Mouse (Mus musculus) intestine, embryonic 16.5 days (tissue): ENCODE measurements around the gene Cabp4. TPM values are rescaled to one million over a fixed set of nuclear protein-coding genes. Genes with fewer than 3 reads are reported as not detected.

Experiments used
- ATAC-seq: fragments of 200-750 bp; cut with Nextera tagmentation; 2 replicates; pipeline ENCODE4 v1.8.0; 2017; ENCODE audit warnings: moderate TSS enrichment, moderate library complexity
- H3K27ac ChIP-seq: fragments of 300-500 bp; sonication (generic); 2 replicates; pipeline ENCODE4 v1.5.1; 2014; ENCODE audit warnings: mild to moderate bottlenecking, low read length
- H3K27me3 ChIP-seq: fragments of 300-500 bp; sonication (generic); replicated peaks from 2 replicates; pipeline ENCODE4 v1.6.1; 2014; ENCODE audit warnings: low read length, control low read depth, mixed read lengths; ENCODE audit not compliant: control insufficient read depth, insufficient read depth
- H3K36me3 ChIP-seq: fragments of 300-500 bp; sonication (generic); 2 replicates; pipeline ENCODE4 v1.6.1; 2014; ENCODE audit warnings: low read length, control low read depth; ENCODE audit not compliant: control insufficient read depth, insufficient read depth
- H3K4me1 ChIP-seq: fragments of 300-500 bp; sonication (generic); 2 replicates; pipeline ENCODE4 v1.6.1; 2014; ENCODE audit warnings: low read length, control low read depth, mixed read lengths; ENCODE audit not compliant: control insufficient read depth, insufficient read depth
- H3K4me2 ChIP-seq: fragments of 300-500 bp; sonication (generic); 2 replicates; pipeline ENCODE4 v1.6.1; 2014; ENCODE audit warnings: low read depth, low read length, control low read depth
- H3K4me3 ChIP-seq: fragments of 300-500 bp; sonication (generic); 2 replicates; pipeline ENCODE4 v1.5.1; 2014; ENCODE audit warnings: mild to moderate bottlenecking, low read length
- H3K9ac ChIP-seq: fragments of 300-500 bp; sonication (generic); 2 replicates; pipeline ENCODE4 v1.6.1; 2014; ENCODE audit warnings: low read depth, low read length
- H3K9me3 ChIP-seq: fragments of 300-500 bp; sonication (generic); 2 replicates; pipeline ENCODE4 v1.6.1; 2016; ENCODE audit warnings: low read length, control low read depth; ENCODE audit not compliant: control insufficient read depth
- WGBS: fragments of 180-500 bp; shearing (Covaris S2); extraction: QIAGEN DNeasy Blood & Tissue Kit; methylation state at CpG from one replicate; pipeline ENCODE4 v1.1.7; 2014; 5-methylcytosine and 5-hydroxymethylcytosine counted together
- polyA plus RNA-seq: library from polyadenylated mRNA; unstranded; fragments of >200 nt; fragmentation: Nextera tagmentation; extraction: Ambion mirVana; gene quantifications from 2 replicates; pipeline ENCODE4 v1.2.1, GENCODE M21; 2015

Gene Cabp4
- polyA plus RNA-seq, 1 experiment from 2014 or later: 0.11 TPM

DNA sequence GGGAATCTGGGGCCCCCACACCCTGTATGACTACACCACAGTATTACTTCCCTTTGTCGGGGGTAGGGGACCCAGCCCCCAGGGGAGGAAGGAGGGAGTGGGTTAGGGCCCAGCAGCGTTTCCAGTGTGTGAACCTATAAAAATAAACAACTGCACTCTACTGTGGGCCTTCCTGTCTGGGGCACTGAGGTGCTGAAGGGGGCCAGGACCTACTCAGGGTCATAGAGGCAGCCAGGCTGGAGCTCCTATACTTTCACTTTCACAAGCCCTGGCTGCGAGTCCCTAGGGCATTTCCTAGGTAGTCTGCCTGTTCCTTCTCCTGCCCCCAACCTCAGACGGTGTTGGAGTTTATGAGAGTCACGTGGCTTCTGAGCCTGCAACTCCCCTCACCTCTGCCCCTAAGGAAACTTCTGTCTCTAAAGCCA, 30.0 kb downstream of the Cabp4 start:
- peak overlapping the region; percentile 15 for H3K4me3 ChIP-seq
- H3K27ac ChIP-seq: peak overlapping the region; percentile 95
- H3K9ac ChIP-seq: peak overlapping the region; percentile 59
- no peaks in the 10 kb centered on the region for H3K9me3 ChIP-seq
- no peaks in the 10 kb centered on the region for H3K27me3 ChIP-seq
- peak overlapping the region; percentile 33 for H3K4me2 ChIP-seq
- H3K4me1 ChIP-seq: peaks cover 23% of the 10 kb centered on the region
- peak; percentile 93 for ATAC-seq
- peaks cover 20% of the 10 kb centered on the region for H3K36me3 ChIP-seq
- 18% methylated on average over 5 of the region's 5 CpGs for WGBS

DNA sequence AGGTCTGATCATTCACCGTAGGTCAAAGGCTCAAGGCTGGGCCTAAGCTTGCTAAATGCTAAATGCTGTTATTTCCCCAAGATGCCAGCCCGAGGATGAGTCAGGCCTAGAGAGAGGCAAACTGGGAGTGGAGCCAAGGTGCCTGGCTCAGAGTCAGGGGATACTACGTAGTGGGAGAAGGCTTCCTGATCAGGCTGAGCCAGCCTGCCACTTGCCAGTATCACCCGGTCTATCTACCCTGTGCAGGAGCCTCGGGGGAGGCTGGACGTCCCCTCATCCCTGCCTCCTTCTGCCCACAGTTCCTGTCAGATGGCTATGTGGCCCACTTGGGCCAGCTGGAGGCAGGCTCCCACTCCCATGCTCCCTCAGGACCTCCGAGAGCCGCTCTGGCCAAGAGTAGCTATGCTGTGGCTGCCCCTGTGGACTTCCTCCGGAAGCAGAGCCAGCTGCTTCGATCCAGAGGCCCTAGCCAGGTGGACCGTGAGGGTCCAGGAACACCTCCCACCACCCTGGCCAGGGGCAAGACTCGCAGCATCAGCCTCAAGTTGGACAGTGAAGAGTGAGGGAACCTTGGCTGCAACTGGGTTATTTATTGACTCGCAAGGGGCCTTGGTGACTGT, 30.5 kb downstream of the Cabp4 start:
- Histone ChIP-seq H3K27me3 (no peaks in the 10 kb centered on the region), H3K36me3 (peaks cover 20% of the 10 kb centered on the region), H3K4me2 (peak overlapping the region; percentile 33), H3K27ac (peak overlapping the region; percentile 95), H3K4me3 (peak overlapping the region; percentile 15), H3K4me1 (peaks cover 23% of the 10 kb centered on the region), H3K9me3 (no peaks in the 10 kb centered on the region), H3K9ac (peak overlapping the region; percentile 59)
- peak; percentile 41 for ATAC-seq
- WGBS: 48% methylated on average over 13 of the region's 13 CpGs

DNA sequence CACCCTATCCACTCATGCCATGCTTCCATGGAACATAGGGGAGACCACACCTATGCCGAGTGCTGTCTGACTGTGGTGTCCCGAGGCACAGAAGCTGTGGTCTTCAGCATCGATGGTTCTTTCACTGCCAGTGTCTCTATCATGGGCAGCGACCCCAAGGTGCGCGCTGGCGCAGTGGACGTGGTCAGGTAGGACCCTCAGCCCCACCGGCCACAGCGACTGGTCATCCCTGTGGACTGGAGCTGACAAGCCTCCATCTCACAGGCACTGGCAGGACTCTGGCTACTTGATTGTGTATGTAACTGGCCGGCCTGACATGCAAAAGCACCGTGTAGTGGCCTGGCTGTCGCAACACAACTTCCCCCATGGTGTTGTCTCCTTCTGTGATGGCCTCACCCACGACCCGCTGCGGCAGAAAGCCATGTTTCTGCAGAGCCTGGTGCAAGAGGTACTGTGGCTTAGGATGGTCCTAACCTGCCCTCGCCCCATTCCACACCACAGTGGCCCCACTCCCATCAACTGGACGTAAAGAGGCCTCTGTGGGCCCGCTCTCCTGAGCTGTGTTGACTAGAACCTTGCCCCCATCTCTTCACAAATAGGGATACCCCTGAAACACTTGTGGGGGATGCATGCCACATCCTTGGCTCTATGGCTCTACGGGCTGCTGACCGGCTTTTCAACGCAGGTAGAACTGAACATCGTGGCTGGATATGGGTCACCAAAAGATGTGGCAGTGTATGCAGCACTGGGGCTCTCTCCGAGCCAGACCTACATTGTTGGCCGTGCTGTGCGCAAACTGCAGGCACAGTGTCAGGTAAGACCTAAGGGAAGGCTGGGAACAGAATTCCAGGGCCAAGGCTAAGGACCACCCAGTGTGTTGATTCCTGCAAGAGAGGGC, 31.5 kb downstream of the Cabp4 start:
- Histone ChIP-seq H3K9ac (no peak overlapping the region), H3K36me3 (peaks cover 20% of the 10 kb centered on the region), H3K27ac (peak overlapping the region; percentile 95), H3K4me3 (no peak overlapping the region), H3K9me3 (no peaks in the 10 kb centered on the region), H3K4me2 (no peak overlapping the region), H3K4me1 (peaks cover 23% of the 10 kb centered on the region), H3K27me3 (no peaks in the 10 kb centered on the region)
- 96% methylated on average over 26 of the region's 26 CpGs for WGBS
- no peak for ATAC-seq

DNA sequence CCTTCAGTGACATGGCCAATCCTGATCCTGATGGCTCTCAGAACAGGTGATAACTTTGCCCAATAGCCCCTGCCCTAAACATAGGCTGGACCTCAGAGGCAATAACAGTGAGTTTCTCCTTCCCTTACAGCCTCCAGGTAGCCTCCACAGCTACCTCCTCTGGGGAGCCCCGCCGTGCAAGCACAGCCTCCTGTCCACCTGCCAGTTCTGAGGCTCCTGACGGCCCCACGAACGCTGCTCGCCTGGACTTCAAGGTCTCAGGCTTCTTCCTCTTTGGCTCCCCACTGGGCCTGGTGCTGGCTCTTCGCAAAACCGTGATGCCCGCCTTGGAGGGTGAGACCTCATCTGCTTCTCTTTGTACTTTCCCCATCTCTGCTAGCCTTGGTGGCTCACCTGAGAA, 35.3 kb downstream of the Cabp4 start:
- 85% methylated on average over 9 of the region's 9 CpGs for WGBS
- ATAC-seq: no peak
- peaks cover 10% of the 10 kb centered on the region for H3K4me1 ChIP-seq
- H3K27ac ChIP-seq: no peak overlapping the region
- H3K4me2 ChIP-seq: no peak overlapping the region
- no peak overlapping the region for H3K9ac ChIP-seq
- H3K9me3 ChIP-seq: no peaks in the 10 kb centered on the region
- no peaks in the 10 kb centered on the region for H3K36me3 ChIP-seq
- no peaks in the 10 kb centered on the region for H3K27me3 ChIP-seq
- H3K4me3 ChIP-seq: no peak overlapping the region

DNA sequence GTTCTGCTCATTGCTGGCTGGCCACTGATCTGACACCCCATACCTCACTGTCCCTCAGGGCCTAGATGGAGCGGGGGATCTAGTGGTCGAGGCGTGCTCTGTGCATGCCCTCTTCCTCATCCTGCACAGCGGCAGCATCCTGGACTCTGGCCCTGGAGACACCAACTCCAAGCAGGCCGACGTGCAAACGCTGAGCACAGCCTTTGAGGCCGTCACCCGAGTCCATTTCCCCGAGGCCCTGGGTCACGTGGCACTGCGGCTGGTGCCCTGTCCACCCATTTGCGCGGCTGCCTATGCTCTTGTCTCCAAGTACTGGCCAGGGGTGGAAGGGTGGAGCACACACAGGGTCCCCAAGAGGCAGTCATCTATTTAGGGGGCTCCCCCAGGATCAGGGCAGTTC, 37.2 kb downstream of the Cabp4 start:
- H3K36me3 ChIP-seq: no peaks in the 10 kb centered on the region
- no peaks in the 10 kb centered on the region for H3K4me1 ChIP-seq
- no peak overlapping the region for H3K9ac ChIP-seq
- no peak for ATAC-seq
- no peaks in the 10 kb centered on the region for H3K27me3 ChIP-seq
- WGBS: 90% methylated on average over 14 of the region's 14 CpGs
- H3K4me3 ChIP-seq: no peak overlapping the region
- no peaks in the 10 kb centered on the region for H3K9me3 ChIP-seq
- no peak overlapping the region for H3K27ac ChIP-seq
- no peak overlapping the region for H3K4me2 ChIP-seq

DNA sequence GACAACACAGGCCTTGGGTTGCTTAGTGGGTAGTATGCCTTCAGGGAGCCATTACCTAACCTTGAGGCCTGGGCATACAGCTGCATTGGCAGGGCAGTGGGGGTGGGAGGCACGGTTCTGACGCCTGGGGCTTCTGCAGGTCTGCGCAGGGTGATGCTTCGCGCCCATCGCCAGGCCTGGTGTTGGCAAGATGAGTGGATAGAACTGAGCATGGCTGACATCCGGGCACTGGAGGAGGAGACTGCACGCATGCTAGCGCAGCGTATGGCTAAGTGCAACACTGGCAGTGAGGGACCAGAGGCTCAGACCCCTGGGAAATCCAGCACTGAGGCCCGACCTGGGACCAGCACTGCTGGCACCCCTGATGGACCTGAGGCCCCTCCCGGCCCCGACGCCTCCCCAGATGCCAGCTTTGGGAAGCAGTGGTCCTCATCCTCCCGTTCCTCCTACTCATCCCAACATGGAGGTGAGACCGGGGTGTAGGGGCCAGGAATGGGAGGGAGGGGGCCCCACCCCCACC, 39.1 kb downstream of the Cabp4 start:
- ATAC-seq: no peak
- Histone ChIP-seq H3K27me3 (0 out of 2 replicates have a peak, but pooled peaks cover 4% of the 10 kb centered on the region), H3K9me3 (no peaks in the 10 kb centered on the region), H3K4me1 (peaks cover 13% of the 10 kb centered on the region), H3K9ac (no peak overlapping the region), H3K27ac (no peak overlapping the region), H3K36me3 (no peaks in the 10 kb centered on the region), H3K4me2 (no peak overlapping the region), H3K4me3 (no peak overlapping the region)
- 93% methylated on average over 16 of the region's 16 CpGs for WGBS

DNA sequence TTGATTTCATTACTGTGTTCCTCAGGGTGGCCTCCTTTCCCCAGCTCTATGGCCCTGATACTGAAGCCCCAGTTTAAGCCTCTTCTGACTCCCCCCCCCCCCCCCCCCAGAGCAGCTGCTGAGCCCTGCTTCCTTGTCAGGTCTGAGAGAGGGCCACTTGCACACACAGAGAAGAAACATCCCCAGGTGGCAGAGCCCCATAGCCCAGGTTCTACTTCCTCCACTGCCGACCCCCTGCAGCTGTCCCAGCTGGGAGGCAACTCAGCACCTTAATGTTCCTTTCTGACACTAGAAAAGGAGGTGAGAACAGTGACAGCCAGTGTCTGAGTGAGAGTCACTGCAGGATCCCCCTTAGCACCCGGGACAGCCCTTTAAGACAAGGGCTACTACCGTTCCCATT, 40.0 kb downstream of the Cabp4 start:
- no peaks in the 10 kb centered on the region for H3K36me3 ChIP-seq
- no peaks in the 10 kb centered on the region for H3K9me3 ChIP-seq
- 73% methylated on average over 3 of the region's 3 CpGs for WGBS

DNA sequence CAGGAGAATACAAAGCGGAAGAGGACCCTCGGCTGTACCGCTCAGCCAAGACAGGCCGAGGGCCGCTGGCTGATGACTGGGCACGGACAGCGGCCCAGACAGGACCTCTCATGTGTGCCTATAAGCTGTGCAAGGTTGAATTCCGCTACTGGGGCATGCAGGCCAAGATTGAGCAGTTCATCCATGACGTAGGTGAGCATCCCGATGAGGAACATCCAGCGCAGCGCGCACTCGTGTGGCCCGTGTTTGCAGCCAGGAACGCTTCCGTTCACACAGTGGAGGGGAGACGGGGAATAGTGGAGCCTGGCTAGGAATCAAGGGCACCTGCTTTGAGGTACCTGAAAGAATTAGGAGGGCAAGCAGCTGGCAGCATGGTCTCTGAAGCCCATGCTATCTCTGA, 40.5 kb downstream of the Cabp4 start:
- Histone ChIP-seq H3K4me3 (no peak overlapping the region), H3K4me1 (peaks cover 26% of the 10 kb centered on the region), H3K36me3 (no peaks in the 10 kb centered on the region), H3K27ac (no peak overlapping the region), H3K4me2 (no peak overlapping the region), H3K9ac (no peak overlapping the region), H3K27me3 (0 out of 2 replicates have a peak, but pooled peaks cover 4% of the 10 kb centered on the region), H3K9me3 (no peaks in the 10 kb centered on the region)
- WGBS: 96% methylated on average over 18 of the region's 18 CpGs
- no peak for ATAC-seq

More for the DNA sequence above, 40.0 kb downstream of the Cabp4 start:
- peaks cover 21% of the 10 kb centered on the region for H3K4me1 ChIP-seq
- ATAC-seq: no peak
- no peak overlapping the region for H3K4me3 ChIP-seq
- H3K27me3 ChIP-seq: 0 out of 2 replicates have a peak, but pooled peaks cover 4% of the 10 kb centered on the region
- no peak overlapping the region for H3K27ac ChIP-seq
- no peak overlapping the region for H3K4me2 ChIP-seq
- no peak overlapping the region for H3K9ac ChIP-seq

DNA sequence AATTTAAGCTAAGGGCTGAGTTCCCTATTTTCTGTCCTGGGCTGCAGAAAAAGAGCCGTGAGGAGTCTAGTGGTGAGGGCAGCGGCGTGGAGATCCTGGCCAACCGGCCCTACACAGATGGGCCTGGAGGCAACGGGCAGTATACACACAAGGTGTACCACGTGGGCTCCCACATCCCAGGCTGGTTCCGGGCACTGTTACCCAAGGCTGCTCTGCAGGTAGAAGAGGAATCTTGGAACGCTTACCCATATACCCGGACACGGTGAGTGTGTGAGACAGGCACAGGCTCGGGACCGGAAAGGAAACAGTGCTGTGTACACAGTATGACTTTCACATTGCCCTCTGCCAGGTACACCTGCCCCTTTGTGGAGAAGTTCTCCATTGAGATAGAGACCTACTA, 41.2 kb downstream of the Cabp4 start:
- no peaks in the 10 kb centered on the region for H3K9me3 ChIP-seq
- H3K9ac ChIP-seq: no peak overlapping the region
- ATAC-seq: no peak
- no peak overlapping the region for H3K27ac ChIP-seq
- no peak overlapping the region for H3K4me2 ChIP-seq
- H3K4me3 ChIP-seq: no peak overlapping the region
- 0 out of 2 replicates have a peak, but pooled peaks cover 4% of the 10 kb centered on the region for H3K27me3 ChIP-seq
- 95% methylated on average over 12 of the region's 12 CpGs for WGBS
- H3K36me3 ChIP-seq: no peaks in the 10 kb centered on the region
- H3K4me1 ChIP-seq: peaks cover 31% of the 10 kb centered on the region
